Mouse (Mus musculus) E14TG2a.4 (cell line): ENCODE measurements around the gene Tmem189.

Source experiments
- H3K27me3 ChIP-seq: 2 replicates; pipeline ENCODE4 v1.6.1; 2014; ENCODE audit warnings: low read length, control low read depth; ENCODE audit not compliant: insufficient read depth
- H3K36me3 ChIP-seq: 2 replicates; pipeline ENCODE4 v1.6.1; 2014; ENCODE audit warnings: low read length, control low read depth; ENCODE audit not compliant: insufficient read depth
- H3K4me1 ChIP-seq: replicated peaks from 2 replicates; pipeline ENCODE4 v1.6.1; 2014; ENCODE audit warnings: low read depth, low read length, control low read depth
- H3K4me3 ChIP-seq: replicated peaks from 2 replicates; pipeline ENCODE4 v1.5.1; 2014; ENCODE audit warnings: mild to moderate bottlenecking, low read length
- H3K9me3 ChIP-seq: 2 replicates; pipeline ENCODE4 v1.6.1; 2014; ENCODE audit warnings: low read length, control low read depth
- CTCF ChIP-seq: conservative IDR thresholded peaks from 2 replicates; pipeline ENCODE4 v1.5.1; 2014; ENCODE audit warnings: low read length
- NANOG ChIP-seq: IDR thresholded peaks from 2 replicates; pipeline ENCODE4 v1.6.1; 2014; ENCODE audit warnings: borderline replicate concordance, low read length, mixed read lengths
- POU5F1 ChIP-seq: IDR thresholded peaks from 2 replicates; pipeline ENCODE4 v1.6.1; 2014; ENCODE audit warnings: low read length, borderline replicate concordance

Tmem189 gene

GRCm38 (mm10) chr2:167690219-167690961 lies 768 bp upstream of the Tmem189 start:
- peaks cover 30% of the 10 kb centered on the region for H3K4me1 ChIP-seq
- H3K27me3 ChIP-seq, result peaks cover 50% of the 10 kb centered on the region
- no peaks in the 10 kb centered on the region for H3K36me3 ChIP-seq
- peaks cover 7% of the 10 kb centered on the region for H3K9me3 ChIP-seq
- peak overlapping the region; percentile 82 for H3K4me3 ChIP-seq
- no peak for TF ChIP-seq POU5F1
- no peak for TF ChIP-seq NANOG
- no peak for TF ChIP-seq CTCF

- TF ChIP-seq POU5F1 (no peak), CTCF (no peak), NANOG (no peak)
- Histone ChIP-seq H3K4me1 (peaks cover 30% of the 10 kb centered on the region), H3K36me3 (no peaks in the 10 kb centered on the region), H3K27me3 (peaks cover 52% of the 10 kb centered on the region), H3K9me3 (no peaks in the 10 kb centered on the region), H3K4me3 (peak within 1 kb of the TSS; percentile 82)
Observed at GRCm38 (mm10) chr2:167688498-167689451, 847 bp downstream of the Tmem189 start, which contains the start of gene Cebpb. TSS of gene Cebpb (plus strand) at chr2:167688915.

DNA sequence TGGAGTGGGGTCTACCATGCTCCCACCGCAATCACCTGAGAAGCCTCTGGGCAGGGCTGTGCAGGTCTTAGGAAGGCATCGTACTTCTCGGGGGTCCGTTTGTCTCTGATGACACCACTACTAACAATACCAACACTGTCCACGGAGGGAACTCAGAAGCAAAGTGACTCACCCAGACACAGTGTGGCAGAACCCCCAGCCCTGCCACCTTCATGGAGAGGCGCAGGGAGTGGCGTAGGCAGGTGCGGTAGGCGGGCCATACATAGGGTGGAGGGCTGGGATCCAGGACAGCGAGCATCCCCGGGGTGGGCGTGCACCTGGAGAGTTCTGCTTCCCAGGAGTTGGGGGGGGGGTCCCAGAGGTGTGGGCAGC lies 1.5 kb downstream of the Tmem189 start:
- no peaks in the 10 kb centered on the region for H3K9me3 ChIP-seq
- no peaks in the 10 kb centered on the region for H3K36me3 ChIP-seq
- peaks cover 52% of the 10 kb centered on the region for H3K27me3 ChIP-seq
- peaks cover 30% of the 10 kb centered on the region for H3K4me1 ChIP-seq
- peak overlapping the region; percentile 82 for H3K4me3 ChIP-seq
- TF ChIP-seq NANOG (no peak), POU5F1 (no peak), CTCF (no peak)

GRCm38 (mm10) chr2:167687651-167688101 lies 1.9 kb downstream of the Tmem189 start:
- H3K4me3 ChIP-seq, result peak overlapping the region; percentile 82

GRCm38 (mm10) chr2:167687250-167687586 lies 2.4 kb downstream of the Tmem189 start:
- no peak for TF ChIP-seq POU5F1
- TF ChIP-seq CTCF, result no peak
- TF ChIP-seq NANOG, result no peak
- Histone ChIP-seq H3K27me3 (peaks cover 50% of the 10 kb centered on the region), H3K4me3 (peak overlapping the region; percentile 82; the same call in 1 of the 2 replicates), H3K36me3 (no peaks in the 10 kb centered on the region), H3K4me1 (peaks cover 31% of the 10 kb centered on the region), H3K9me3 (no peaks in the 10 kb centered on the region)

More at GRCm38 (mm10) chr2:167687651-167688101, 1.9 kb downstream of the Tmem189 start:
- Histone ChIP-seq H3K4me1 (peaks cover 30% of the 10 kb centered on the region), H3K27me3 (peaks cover 52% of the 10 kb centered on the region), H3K9me3 (no peaks in the 10 kb centered on the region), H3K36me3 (no peaks in the 10 kb centered on the region)
- TF ChIP-seq NANOG, result no peak
- no peak for TF ChIP-seq CTCF

DNA sequence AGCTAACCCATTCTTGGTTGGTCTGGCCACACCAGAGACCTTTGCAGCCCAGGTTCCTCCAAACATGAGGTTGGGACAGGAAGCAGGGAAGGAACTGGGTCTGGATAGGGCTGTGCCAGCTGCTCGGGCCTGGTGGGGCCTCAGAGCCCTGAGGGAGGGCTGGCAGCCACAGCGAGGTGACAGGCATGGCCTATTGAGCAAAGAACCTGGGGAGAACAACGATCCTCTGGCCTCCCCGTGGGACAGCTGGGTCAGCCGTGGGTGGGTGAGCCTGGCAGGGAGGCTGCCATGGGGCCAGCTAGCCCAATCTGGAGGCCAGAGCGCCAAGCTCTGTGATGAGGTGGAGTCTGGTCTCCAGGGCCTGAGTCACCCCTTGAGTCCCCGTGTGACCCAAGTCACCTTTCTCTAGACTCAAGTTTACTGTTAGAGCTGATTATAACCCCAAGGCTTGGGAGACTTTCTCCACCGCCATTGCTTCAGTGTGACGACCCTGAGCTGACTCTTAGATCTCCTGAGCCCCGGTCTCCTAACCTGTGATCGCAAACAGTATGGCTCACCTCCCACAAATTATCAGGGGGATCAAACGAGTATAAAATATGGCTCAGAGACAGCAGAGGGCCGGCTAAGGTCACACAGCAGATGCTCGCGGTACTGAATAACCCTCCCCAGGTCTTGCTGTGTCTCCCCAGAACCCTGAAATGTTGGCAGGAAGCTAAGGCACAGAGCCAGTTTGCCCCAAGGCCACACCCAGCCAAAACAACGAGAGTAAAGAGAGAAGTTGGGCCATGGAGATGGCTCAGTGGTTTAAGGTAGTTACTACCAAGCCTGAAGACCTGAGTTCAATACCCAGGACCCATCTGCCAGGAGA lies 3.0 kb downstream of the Tmem189 start:
- Histone ChIP-seq H3K36me3 (no peaks in the 10 kb centered on the region), H3K4me1 (peaks cover 34% of the 10 kb centered on the region), H3K27me3 (peaks cover 45% of the 10 kb centered on the region), H3K4me3 (no peak overlapping the region), H3K9me3 (no peaks in the 10 kb centered on the region)
- TF ChIP-seq POU5F1 (no peak), NANOG (no peak), CTCF (no peak)

DNA sequence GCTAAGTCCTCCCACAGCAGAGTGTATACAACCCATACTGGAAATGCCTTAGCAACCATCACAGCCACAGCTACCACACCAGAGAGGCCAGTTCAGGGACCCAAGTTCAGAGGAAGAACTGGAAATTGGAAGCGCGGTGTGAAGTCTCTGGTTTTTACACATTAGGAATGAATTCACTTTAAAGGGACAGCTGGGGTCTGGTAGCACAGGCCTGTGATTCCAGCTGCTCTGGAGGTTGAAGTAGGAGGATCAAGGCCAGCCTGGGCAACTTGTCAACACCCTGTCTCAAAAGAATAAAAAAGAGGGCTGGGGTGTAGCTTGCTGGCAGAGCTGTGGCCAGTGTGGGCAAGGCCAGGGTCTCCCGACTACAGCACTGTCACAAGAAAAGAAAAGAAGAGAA lies 3.8 kb downstream of the Tmem189 start:
- H3K27me3 ChIP-seq, result peaks cover 37% of the 10 kb centered on the region
- TF ChIP-seq POU5F1 (no peak), NANOG (no peak), CTCF (no peak)
- H3K4me1 ChIP-seq, result peaks cover 34% of the 10 kb centered on the region
- no peaks in the 10 kb centered on the region for H3K9me3 ChIP-seq
- no peak overlapping the region for H3K4me3 ChIP-seq
- no peaks in the 10 kb centered on the region for H3K36me3 ChIP-seq
